Mouse (Mus musculus): ENCODE data around the gene Vmn2r62.
"Not testable (repeated sequence)": the region's sequence is repeated elsewhere in the genome, so short reads cannot be mapped to it uniquely, and the experiment has no call there.

The Vmn2r62 gene

GRCm38 (mm10) chr7:42793425-42793824, at the start of gene Vmn2r62:
TSS of gene Vmn2r62 (minus strand) at chr7:42793525.
- DNase-seq (ENCODE audit: extremely low read depth, low read depth, low spot score) = not testable (repeated sequence)

GRCm38 (mm10) chr7:42838366-42838765, 45.0 kb upstream of the Vmn2r62 start:
- DNase-seq (ENCODE audit: extremely low read depth, low read depth, low spot score) = not testable (repeated sequence)

GRCm38 (mm10) chr7:42832221-42832620, 38.9 kb upstream of the Vmn2r62 start:
- no peak for DNase-seq (ENCODE audit: extremely low read depth, low read depth, low spot score)

- no peak for DNase-seq (ENCODE audit: extremely low read depth, low read depth, low spot score)
These were observed 43.5 kb downstream of the Vmn2r62 start for GRCm38 (mm10) chr7:42749836-42750235.

- DNase-seq (ENCODE audit: extremely low read depth, low read depth, low spot score) = no peak
These were observed 54.7 kb downstream of the Vmn2r62 start for GRCm38 (mm10) chr7:42738536-42739210.

- not testable (repeated sequence) for DNase-seq (ENCODE audit: extremely low read depth, low read depth, low spot score)
These were observed 66.4 kb downstream of the Vmn2r62 start, which contains the start of gene Gm17067 for GRCm38 (mm10) chr7:42726917-42727316. TSS of gene Gm17067 (minus strand) at chr7:42727017.
